Comparison of ENCODE assay signal across 15 mouse cellular contexts in genomic region chr6:50255356-50255755, GRCm38 (mm10). TPM values are rescaled to one million over a fixed set of nuclear protein-coding genes. Genes with fewer than 3 reads are reported as not detected.
DNase-seq lines count a peak whose midpoint lies in the region; ATAC-seq and TF ChIP-seq lines count a peak whose summit lies in the region.
"Had no signal": no experiment of that assay in that cellular context is flagged by ENCODE, and none has a peak within 500 bp of the region (broad histone marks: within the 10 kb centered on the region; RNA-seq: fewer than 3 reads in every experiment).

No protein-coding gene starts in this region.

- TF ChIP-seq CTCF in MEL (IDR thresholded peaks at IDR 0.05 in 2 of 3, conservative IDR thresholded peaks at IDR 0.05 in 1 of 3; ENCODE audit: control insufficient read depth in 1 of 3, insufficient read depth in 1 of 3, low read depth in 2 of 3, low read length in 3 of 3, poor library complexity in 1 of 3, severe bottlenecking in 1 of 3) = 0 out of 6 replicates have a peak, but pooled peaks of 1 of the 3 experiments have one; percentile 3
- no peak for TF ChIP-seq CTCF in thymus, adult 2 months (IDR thresholded peaks at IDR 0.05; ENCODE audit: borderline replicate concordance, control insufficient read depth, extremely low read depth, insufficient read depth, low read length, poor library complexity)

- no peak for TF ChIP-seq EP300 in MEL (IDR thresholded peaks at IDR 0.05; ENCODE audit: low read depth in 1 of 2, low read length in 2 of 2)

- H3K9me3 ChIP-seq in heart, embryonic 12.5 days (replicated peaks) = no peaks in the 10 kb centered on the region
- no peaks in the 10 kb centered on the region for H3K9me3 ChIP-seq in kidney, embryonic 14.5 days (ENCODE audit: control insufficient read depth, low read length)
- H3K9me3 ChIP-seq in MEL (replicated peaks; ENCODE audit: insufficient read depth, low read length) = no peaks in the 10 kb centered on the region
- H3K9me3 ChIP-seq: embryonic facial prominence, embryonic 10.5 days; hindbrain, embryonic 12.5 days; stomach, embryonic 15.5 days had no signal

- peaks cover 12% of the 10 kb centered on the region; the same call in 1 of the 2 replicates for H3K4me1 ChIP-seq in heart, embryonic 12.5 days (replicated peaks)
- no peaks in the 10 kb centered on the region; the same call in 1 of the 2 replicates for H3K4me1 ChIP-seq in kidney, embryonic 14.5 days (ENCODE audit: control insufficient read depth, insufficient read depth, low read length)
- H3K4me1 ChIP-seq in MEL (ENCODE audit: control insufficient read depth in 1 of 2, insufficient read depth in 2 of 2, low read length in 2 of 2) = peaks cover 4 to 8% of the 10 kb centered on the region in 2 experiments; a peak in 3 of 4 replicates
- peaks cover 11% of the 10 kb centered on the region for H3K4me1 ChIP-seq in thymus, adult 2 months (replicated peaks; ENCODE audit: control insufficient read depth, insufficient read depth, low read length)
- H3K4me1 ChIP-seq: embryonic facial prominence, embryonic 10.5 days; hindbrain, embryonic 12.5 days; stomach, embryonic 15.5 days had no signal

- H3K79me2 ChIP-seq in MEL (ENCODE audit: control insufficient read depth, insufficient read depth, low read length, poor library complexity) (no peaks in the 10 kb centered on the region), macrophage (ENCODE audit: inconsistent target) (no peaks in the 10 kb centered on the region)

- no peak for DNase-seq in heart, postnatal 14 days
- peak; percentile 16 for DNase-seq in kidney, postnatal 10 days
- peak; percentile 45 for DNase-seq in MEL (ENCODE audit: low read depth, low spot score)
- DNase-seq in thymus, adult 2 months = no peak

- no peak for TF ChIP-seq POLR2A in MEL (IDR thresholded peaks at IDR 0.05; ENCODE audit: control insufficient read depth in 1 of 2, insufficient read depth in 1 of 2, low read depth in 1 of 2, low read length in 2 of 2, poor library complexity in 1 of 2)
- no peak for TF ChIP-seq POLR2A in thymus, adult 2 months (IDR thresholded peaks at IDR 0.05; ENCODE audit: control insufficient read depth, extremely low read depth, insufficient read depth, low read length, poor library complexity)

- peak overlapping the region; percentile 62 for H3K4me2 ChIP-seq in heart, embryonic 12.5 days
- no peak overlapping the region for H3K4me2 ChIP-seq in kidney, embryonic 14.5 days (replicated peaks; ENCODE audit: low read depth, low read length)
- H3K4me2 ChIP-seq: hindbrain, embryonic 12.5 days had no signal

- 56% methylated on average over 5 of the region's 5 CpGs for WGBS in heart, embryonic 12.5 days
- WGBS in kidney, embryonic 14.5 days = 74% methylated on average over 5 of the region's 5 CpGs
- 36% methylated on average over 5 of the region's 5 CpGs for WGBS in macrophage (ENCODE audit: missing documents)
- 46% methylated on average over 5 of the region's 5 CpGs for WGBS in thymus, adult 2 months

- H3K36me3 ChIP-seq in heart, embryonic 12.5 days = no peaks in the 10 kb centered on the region
- no peaks in the 10 kb centered on the region for H3K36me3 ChIP-seq in kidney, embryonic 14.5 days (ENCODE audit: control insufficient read depth, insufficient read depth, low read length)
- peaks cover 0 to 7% of the 10 kb centered on the region in 2 experiments; a peak in 2 of 4 replicates for H3K36me3 ChIP-seq in MEL (ENCODE audit: control insufficient read depth in 1 of 2, insufficient read depth in 2 of 2, low read length in 2 of 2)
- no peaks in the 10 kb centered on the region for H3K36me3 ChIP-seq in macrophage (ENCODE audit: inconsistent target)
- H3K36me3 ChIP-seq in thymus, adult 2 months (ENCODE audit: control insufficient read depth, insufficient read depth, low read length) = no peaks in the 10 kb centered on the region
- H3K36me3 ChIP-seq: embryonic facial prominence, embryonic 10.5 days; hindbrain, embryonic 12.5 days; stomach, embryonic 15.5 days had no signal

- intact Hi-C loops in heart, postnatal 14 days (cut with DNase I) = no loop called here

- no peak overlapping the region for H3K4me3 ChIP-seq in heart, embryonic 12.5 days
- H3K4me3 ChIP-seq in kidney, embryonic 14.5 days (ENCODE audit: low read length) = no peak overlapping the region
- H3K4me3 ChIP-seq in MEL (ENCODE audit: control insufficient read depth in 1 of 2, insufficient read depth in 1 of 2, low read depth in 2 of 2, low read length in 2 of 2) (0 out of 4 replicates have a peak overlapping the region, but pooled peaks of 1 of the 2 experiments have one; percentile 48), macrophage (ENCODE audit: inconsistent target) (no peak overlapping the region)
- H3K4me3 ChIP-seq in thymus, adult 2 months (ENCODE audit: control insufficient read depth, insufficient read depth, low read length) = no peak overlapping the region
- H3K4me3 ChIP-seq: embryonic facial prominence, embryonic 10.5 days; erythroblast, embryonic 14.5 days; hindbrain, embryonic 12.5 days; stomach, embryonic 15.5 days had no signal

- no peak overlapping the region for H3K9ac ChIP-seq in heart, embryonic 12.5 days
- H3K9ac ChIP-seq in kidney, embryonic 14.5 days (ENCODE audit: low read depth, low read length) = no peak overlapping the region
- no peak overlapping the region for H3K9ac ChIP-seq in MEL (ENCODE audit: control insufficient read depth, low read depth, low read length, poor library complexity, severe bottlenecking)
- H3K9ac ChIP-seq: hindbrain, embryonic 12.5 days; stomach, embryonic 15.5 days had no signal

- no peaks in the 10 kb centered on the region for H3K27me3 ChIP-seq in heart, embryonic 12.5 days (replicated peaks)
- no peaks in the 10 kb centered on the region for H3K27me3 ChIP-seq in kidney, embryonic 14.5 days (ENCODE audit: control insufficient read depth, insufficient read depth, low read length)
- peaks cover 4 to 5% of the 10 kb centered on the region in 2 experiments; a peak in 3 of 4 replicates for H3K27me3 ChIP-seq in MEL (ENCODE audit: control insufficient read depth in 1 of 2, insufficient read depth in 2 of 2, low read length in 2 of 2)
- no peaks in the 10 kb centered on the region for H3K27me3 ChIP-seq in thymus, adult 2 months (ENCODE audit: control insufficient read depth, insufficient read depth, low read length)
- H3K27me3 ChIP-seq: hindbrain, embryonic 12.5 days; stomach, embryonic 15.5 days had no signal

- peak; percentile 13 for TF ChIP-seq RAD21 in MEL (IDR thresholded peaks at IDR 0.05; ENCODE audit: low read depth, low read length)

- H3K27ac ChIP-seq in heart, embryonic 12.5 days (ENCODE audit: poor library complexity, severe bottlenecking) = no peak overlapping the region
- H3K27ac ChIP-seq in kidney, embryonic 14.5 days (ENCODE audit: low read depth, low read length) = no peak overlapping the region
- H3K27ac ChIP-seq in MEL (ENCODE audit: control insufficient read depth, low read depth, low read length) = peak overlapping the region; percentile 26; the same call in 1 of the 2 replicates
- H3K27ac ChIP-seq in macrophage = peak overlapping the region; percentile 91
- no peak overlapping the region for H3K27ac ChIP-seq in thymus, adult 2 months (ENCODE audit: control insufficient read depth, insufficient read depth, low read length)
- H3K27ac ChIP-seq: embryonic facial prominence, embryonic 10.5 days; hindbrain, embryonic 12.5 days had no signal

- ATAC-seq in heart, embryonic 12.5 days (ENCODE audit: insufficient number of reproducible peaks, low FRiP score) = no peak
- ATAC-seq in kidney, embryonic 14.5 days (ENCODE audit: low FRiP score, low TSS enrichment) = no peak
- no peak for ATAC-seq in granulocyte monocyte progenitor cell, adult 5-6 weeks (replicated peaks; ENCODE audit: poor library complexity, severe bottlenecking)
- ATAC-seq: forebrain, embryonic 14.5 days; inflammation-experienced regulatory T-cells, adult 6 months; midbrain, embryonic 16.5 days had no signal

TF ChIP-seq in MEL, 35 proteins besides CTCF, POLR2A, EP300 and RAD21:
- TF ChIP-seq TBP (IDR thresholded peaks at IDR 0.05; ENCODE audit: low read depth, low read length) (no peak), NELFE (IDR thresholded peaks at IDR 0.05; ENCODE audit: low read depth, low read length) (no peak), MAZ (IDR thresholded peaks at IDR 0.05; ENCODE audit: low read depth, low read length) (no peak), CHD1 (IDR thresholded peaks at IDR 0.05; ENCODE audit: low read depth, low read length) (no peak), POLR2AphosphoS5 (IDR thresholded peaks at IDR 0.05; ENCODE audit: borderline replicate concordance, low read depth, low read length) (no peak)

RNA-seq across cellular contexts. Expression of gene Gsdme, which starts 8.3 kb away (rescaled TPM):
- 32.7 and 32.9 TPM in 2 replicates for polyA plus RNA-seq in heart, embryonic 12.5 days (2016; fragmentation: Nextera tagmentation; extraction: Ambion mirVana)
- total RNA-seq in heart, postnatal 14 days (2021) = under 1 TPM; 0.31 to 0.44 TPM
- 61.7 and 65.6 TPM in 2 replicates for polyA plus RNA-seq in kidney, embryonic 14.5 days (2014; fragmentation: Nextera tagmentation; extraction: Ambion mirVana)
- 0.20 and 0.27 TPM in 2 replicates for total RNA-seq in MEL (2012; rRNA removed)
- 1 to 10 TPM in 1 of 2 experiments, not detected in 1; 1.5 TPM for polyA plus RNA-seq in MEL (2012; ENCODE audit: insufficient read depth in 1 of 2, insufficient read length in 2 of 2, low read depth in 1 of 2, low replicate concordance in 2 of 2, missing spikeins in 1 of 2)
- total RNA-seq in macrophage (2018; cell fraction: chromatin; rRNA removed) = 1 to 10 TPM in 24 of 26 experiments, under 1 TPM in 2; 0.67 to 9.3 (median 3.3) TPM
- 1 to 10 TPM; 2.7 to 5.4 (median 4.1) TPM for total RNA-seq in macrophage (2018; cell fraction: cytosol; rRNA removed)
- total RNA-seq in macrophage (2018; cell fraction: nucleus; rRNA removed) = 10 to 100 TPM in 1 of 26 experiments, 1 to 10 TPM in 25; 1.4 to 18.3 (median 3.7) TPM
- polyA plus RNA-seq in macrophage (2018) = 3.0 to 13.4 TPM (median 4.4 TPM) in 3 replicates
- 0.59 and 0.89 TPM in 2 replicates for polyA plus RNA-seq in thymus, adult 2 months (2012; rRNA removed)
- total RNA-seq in granulocyte monocyte progenitor cell, adult 5-6 weeks (2014; fragmentation: Nextera tagmentation) = 4.4 and 7.4 TPM in 2 replicates
- total RNA-seq in granulocyte monocyte progenitor cell, adult 5-6 weeks (2017) = 6.4 and 11.0 TPM in 2 replicates

Comparison
In these comparisons a context has a peak if more than half of its experiments do, and no peak if none do; other contexts are left out.
1. H3K27ac ChIP-seq: peak in MEL (single experiment) and macrophage (single experiment); none in heart, embryonic 12.5 days (single experiment), kidney, embryonic 14.5 days (single experiment) and thymus, adult 2 months (single experiment).
2. DNase-seq: peak in kidney, postnatal 10 days (single experiment) and MEL (single experiment); none in heart, postnatal 14 days (0 of 2) and thymus, adult 2 months (single experiment).